Mouse (Mus musculus) lung, postnatal 10 days (tissue): ENCODE data around the gene Gsn.

ENCODE experiments used
- DNase-seq: peaks from one replicate; pipeline ENCODE4 v3.0.0; 2021

Gsn gene

DNA sequence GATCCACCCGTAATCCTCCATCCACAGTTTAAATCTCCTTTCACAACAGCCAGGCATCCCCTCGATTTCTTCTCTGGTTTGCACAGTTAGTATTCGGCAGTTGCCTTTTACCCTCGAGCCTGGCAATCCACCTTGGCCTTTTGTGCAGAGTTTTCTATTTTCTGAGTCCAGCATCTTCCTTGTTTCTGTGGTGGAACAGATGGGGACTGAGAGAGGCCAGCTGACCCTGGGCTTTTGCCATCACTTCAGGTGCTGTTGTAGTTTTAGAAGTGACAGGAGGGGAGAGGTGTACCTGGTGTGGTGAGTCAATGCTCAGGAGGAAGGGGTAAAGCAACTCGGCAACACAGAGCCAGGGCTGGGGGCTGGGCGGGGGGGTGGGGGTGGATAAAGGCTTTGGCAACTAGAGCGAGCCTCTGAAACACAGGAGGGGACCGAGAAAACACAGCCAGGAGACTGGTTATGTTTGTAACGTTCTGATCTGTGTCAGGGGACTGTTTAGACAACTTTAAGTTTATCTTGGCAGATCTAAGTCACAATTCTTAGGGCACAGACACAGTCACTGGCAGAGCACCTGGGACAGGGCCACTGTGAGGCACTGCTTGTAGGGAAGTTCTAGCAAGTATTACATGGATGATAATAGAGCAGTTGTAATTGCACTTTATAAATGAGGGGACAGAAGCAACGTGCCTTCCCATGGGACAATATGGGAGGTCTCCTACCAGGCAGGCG lies 72.0 kb downstream of the Gsn start:
- DNase-seq, result no peak

DNA sequence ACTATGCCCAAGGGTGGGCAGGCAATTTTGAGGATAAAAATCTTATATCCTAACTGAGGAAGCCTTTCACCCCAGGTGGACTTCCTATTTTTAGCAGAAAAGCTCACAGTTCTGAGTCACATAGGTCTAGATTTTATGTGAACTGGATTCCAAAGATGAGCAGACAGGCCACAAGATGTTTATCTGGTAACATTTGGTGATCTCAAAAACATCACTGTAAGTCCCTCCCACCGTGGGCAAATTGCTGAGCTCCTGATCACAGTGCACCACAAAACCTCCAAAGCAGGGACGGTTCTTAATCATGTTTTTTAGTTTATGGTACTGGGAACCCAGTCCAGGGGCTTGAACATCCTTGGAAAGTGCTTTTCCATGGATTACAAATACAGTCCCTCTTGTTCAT lies 72.9 kb downstream of the Gsn start:
- DNase-seq, result no peak

DNA sequence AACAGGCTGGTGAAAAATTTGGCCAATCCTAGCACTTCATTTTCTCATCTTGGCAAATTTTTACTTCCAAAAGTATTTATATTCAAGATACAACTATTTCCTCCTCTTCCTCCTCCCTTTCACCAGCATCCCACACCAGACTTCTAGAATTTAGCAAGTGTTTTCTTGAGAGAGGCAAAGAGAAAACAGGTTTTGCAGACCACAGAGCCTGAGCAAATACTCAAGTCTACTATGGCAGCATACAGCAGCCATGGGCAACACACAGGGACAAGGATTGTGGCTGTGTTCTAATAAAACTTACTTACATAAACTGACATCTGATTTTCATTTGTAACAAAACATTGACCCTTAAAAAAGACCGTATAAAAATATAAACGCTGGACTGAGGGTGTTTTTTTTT lies 75.0 kb downstream of the Gsn start:
- no peak for DNase-seq

DNA sequence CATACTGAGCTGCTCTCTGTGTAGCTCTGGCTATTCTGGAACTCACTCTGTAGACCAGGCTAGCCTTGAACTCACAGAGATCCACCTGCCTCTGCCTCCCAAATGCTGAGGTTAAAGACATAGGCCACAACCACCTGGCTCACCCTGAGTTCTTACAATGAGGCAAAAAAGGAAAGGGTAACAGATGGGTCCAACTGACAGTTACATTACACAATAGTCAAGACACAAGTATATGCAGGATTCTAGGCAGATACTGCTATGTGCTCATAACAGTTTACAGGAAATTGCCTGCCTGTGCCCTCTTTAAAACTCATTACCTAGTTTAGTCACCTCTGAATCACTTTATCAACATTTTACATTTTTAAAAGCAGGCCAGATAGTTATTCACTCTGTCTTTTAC lies 77.5 kb downstream of the Gsn start:
- no peak for DNase-seq

DNA sequence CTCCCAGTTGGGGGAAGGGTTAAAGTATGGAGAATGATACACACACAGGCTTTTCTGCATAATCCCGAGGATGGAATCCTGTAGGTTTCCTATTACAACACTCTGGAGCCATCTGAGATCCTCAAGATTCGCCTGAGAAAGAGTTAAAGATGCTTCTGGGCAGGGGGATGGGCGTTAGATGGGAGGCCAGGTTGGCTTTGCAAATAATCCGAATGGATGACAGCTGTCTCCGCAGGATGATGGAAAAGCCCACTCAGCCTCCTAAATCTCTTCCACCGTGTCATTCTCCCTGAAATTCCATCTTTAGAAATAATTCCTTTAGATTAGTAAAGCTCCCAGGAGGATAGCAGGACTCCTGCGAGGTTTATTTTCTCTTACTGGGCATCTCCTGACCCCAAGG lies 79.4 kb downstream of the Gsn start:
- DNase-seq, result no peak

DNA sequence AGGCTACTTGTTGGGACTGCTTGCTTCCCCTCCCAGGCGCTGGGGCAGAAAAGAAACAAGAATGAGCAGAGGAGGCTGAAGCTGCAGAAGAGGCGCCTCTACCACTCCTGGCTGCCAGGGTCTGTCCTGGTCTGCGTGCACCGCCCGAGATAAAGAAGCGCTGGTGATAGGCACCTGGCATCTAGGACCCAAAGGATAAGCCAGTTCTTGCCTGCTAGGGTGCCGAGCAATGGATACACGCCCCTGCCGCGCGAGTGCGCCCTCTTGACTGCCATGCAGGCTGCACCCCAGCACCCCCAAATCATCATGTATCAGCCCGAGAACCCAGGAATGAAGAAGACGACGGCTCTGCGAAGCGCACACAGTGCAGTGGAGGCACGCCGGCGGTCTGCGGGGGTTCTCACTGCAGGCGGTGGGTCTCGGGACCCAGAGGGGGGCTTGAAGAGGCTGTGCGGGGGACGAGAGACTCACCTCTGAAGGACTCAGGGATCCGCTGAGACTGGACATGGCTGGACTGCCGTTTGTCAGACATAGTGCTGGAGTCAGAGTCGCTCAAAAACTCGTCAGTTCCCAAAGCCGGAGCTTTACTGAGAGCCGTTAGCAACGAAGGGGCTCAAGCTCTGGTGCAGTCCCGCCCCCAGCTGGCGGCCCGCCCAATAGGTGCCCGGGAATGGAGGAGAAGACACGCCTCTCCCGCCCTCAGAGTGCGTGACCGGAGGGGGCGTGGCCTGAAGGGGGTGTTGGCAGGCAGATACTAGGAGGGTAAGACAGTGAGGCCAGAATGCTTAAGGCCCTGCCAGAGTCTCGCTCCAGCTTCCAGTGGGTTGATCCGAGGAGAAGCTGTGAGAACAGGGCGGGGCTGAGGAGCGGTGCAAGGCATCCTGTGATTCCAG lies 80.5 kb downstream of the Gsn start, which contains the start of gene Stom:
Stom (minus strand) TSS at position 589 of the 893 bp plus-strand sequence.
- peak; percentile 100 for DNase-seq

DNA sequence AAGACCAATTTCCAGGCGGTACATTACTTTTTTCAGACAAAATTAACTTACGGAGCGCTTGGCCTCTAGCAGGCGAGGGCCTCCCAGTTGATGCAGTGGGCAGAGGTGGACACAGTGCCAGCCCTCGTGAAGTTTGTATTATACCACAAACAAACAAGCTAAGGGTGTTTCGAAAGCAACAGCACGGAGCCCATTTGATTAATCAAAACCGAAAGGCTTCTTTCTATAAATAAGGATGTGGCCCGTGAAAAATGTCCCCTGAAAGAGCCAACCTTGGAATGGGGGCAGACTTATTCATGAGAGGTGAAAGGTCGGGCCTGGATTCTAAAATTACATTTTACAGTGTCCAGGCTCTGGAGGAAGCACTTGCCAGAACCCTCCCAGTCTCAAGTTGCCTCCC lies 81.2 kb downstream of the Gsn start:
- peak; percentile 45 for DNase-seq

DNA sequence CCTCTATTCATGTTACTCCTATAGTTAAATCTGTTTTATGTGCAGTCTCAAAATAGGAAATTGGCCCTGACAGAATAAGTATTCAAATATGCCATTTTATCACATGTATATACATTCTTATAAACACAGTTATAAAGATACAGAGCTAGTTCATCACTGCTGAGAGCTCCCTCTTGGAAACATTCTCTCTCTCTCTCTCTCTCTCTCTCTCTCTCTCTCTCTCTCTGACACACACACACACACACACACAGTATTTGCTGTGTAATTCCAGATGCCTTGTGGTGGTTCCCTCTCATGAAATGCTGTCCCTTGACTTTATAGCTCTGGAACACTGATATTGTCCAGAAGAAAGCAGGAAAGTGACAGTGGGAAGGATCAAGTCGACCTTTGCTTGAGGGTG lies 81.9 kb downstream of the Gsn start:
- DNase-seq, result no peak

DNA sequence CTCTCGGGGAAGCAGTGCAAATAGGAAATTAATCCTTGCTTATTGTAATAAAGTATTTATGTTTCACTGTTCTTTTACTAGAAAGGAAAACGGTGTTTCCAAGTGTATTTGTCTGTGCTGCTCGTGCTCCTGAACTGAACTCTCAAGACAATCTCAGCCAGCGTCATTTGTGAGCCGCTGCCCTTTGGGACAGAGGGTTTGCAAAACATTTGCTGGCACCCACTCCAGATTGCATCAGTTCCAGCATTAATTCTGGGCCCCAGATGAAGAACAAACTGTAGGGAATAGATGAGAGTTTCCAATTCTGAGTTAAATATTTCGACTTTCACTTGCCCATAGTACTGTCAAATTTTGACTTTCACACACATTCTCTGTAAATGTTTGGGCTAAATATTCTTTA lies 82.5 kb downstream of the Gsn start:
- peak; percentile 79 for DNase-seq

DNA sequence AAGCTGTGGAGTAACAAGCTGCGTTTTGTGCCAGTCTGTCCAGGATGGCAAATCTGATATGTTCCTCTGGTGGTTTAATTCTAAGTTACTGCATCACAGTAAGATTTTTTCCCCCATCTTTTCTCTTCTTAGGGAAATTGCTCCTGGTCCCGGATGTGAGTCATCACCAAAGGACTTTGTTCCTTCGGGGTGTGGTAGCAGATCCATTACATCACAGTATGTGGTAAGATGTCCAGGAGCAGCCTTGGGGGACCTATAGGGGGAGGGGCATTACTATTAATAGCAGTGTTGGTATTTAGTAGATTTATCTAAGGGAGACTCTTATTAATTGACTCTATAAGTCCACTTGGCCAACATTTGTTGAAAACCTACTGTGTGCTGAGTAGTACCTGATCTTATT lies 86.4 kb downstream of the Gsn start:
- DNase-seq, result no peak

DNA sequence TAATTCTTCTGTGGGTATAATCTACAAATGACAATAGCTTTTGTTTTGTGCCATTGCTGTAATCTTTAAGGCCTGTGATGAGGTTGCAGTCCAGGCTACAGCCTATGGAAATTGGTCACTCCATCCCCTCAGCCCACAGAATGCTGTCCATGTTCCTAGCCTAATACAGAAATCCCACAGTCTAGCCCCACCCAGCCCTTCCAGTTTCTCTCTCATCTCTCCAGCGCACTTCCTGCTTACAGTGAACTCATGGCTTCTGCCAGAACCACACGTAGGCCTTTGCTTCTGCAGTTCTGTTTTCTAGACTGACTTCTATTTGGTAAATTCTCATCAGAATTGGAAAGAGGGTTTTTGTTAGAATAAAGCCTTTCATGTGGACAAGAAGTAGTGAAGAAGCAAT lies 89.8 kb downstream of the Gsn start:
- DNase-seq, result no peak

DNA sequence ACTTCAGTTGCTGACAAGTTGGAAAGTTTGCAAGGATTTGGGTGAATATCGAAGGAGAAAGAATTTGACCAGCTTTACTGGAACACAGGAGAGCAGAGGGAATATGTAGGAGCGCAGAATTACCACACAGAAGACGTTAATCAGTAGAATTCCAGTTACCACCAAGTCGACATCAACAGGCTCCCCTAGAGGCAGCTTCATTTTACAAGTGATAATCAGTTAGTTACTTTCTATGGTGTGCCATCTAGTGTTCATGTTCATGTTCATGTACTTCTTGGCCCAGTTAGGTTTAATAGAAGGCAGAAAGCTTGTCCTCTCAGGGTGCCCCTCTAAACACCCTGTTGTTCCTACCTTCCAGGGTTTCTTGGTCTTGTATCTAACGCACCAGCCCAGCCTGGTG lies 93.0 kb downstream of the Gsn start:
- DNase-seq, result peak; percentile 45
